Mouse (Mus musculus) forebrain, postnatal 0 days (tissue): ENCODE data around the gene Il11. TPM values are rescaled to one million over a fixed set of nuclear protein-coding genes. Genes with fewer than 3 reads are reported as not detected.
"Not testable (repeated sequence)": the region's sequence is repeated elsewhere in the genome, so short reads cannot be mapped to it uniquely, and the experiment has no call there.

Experiments
- ATAC-seq: fragments of 200-750 bp; cut with Nextera tagmentation; 2 replicates; pipeline ENCODE4 v1.8.0; 2017; ENCODE audit warnings: mild to moderate bottlenecking, moderate library complexity
- DNase-seq: peaks from one replicate; pipeline ENCODE4 v3.0.0-alpha.2; 2015
- H3K27ac ChIP-seq: fragments of 300-500 bp; sonication (generic); 2 replicates; pipeline ENCODE4 v1.5.1; 2014; ENCODE audit warnings: low read depth, mild to moderate bottlenecking, antibody characterized with exemption, low read length, moderate library complexity, mixed read lengths
- H3K27me3 ChIP-seq: fragments of 300-500 bp; sonication (generic); 2 replicates; pipeline ENCODE4 v1.6.1; 2014; ENCODE audit warnings: mild to moderate bottlenecking, low read length, mixed read lengths; ENCODE audit not compliant: insufficient read depth
- H3K36me3 ChIP-seq: fragments of 300-500 bp; sonication (generic); 2 replicates; pipeline ENCODE4 v1.6.1; 2014; ENCODE audit warnings: mild to moderate bottlenecking, moderate library complexity; ENCODE audit not compliant: insufficient read depth
- H3K4me1 ChIP-seq: fragments of 300-500 bp; sonication (generic); 2 replicates; pipeline ENCODE4 v1.6.1; 2014; ENCODE audit warnings: antibody characterized with exemption; ENCODE audit not compliant: insufficient read depth
- H3K4me2 ChIP-seq: fragments of 300-500 bp; sonication (generic); 2 replicates; pipeline ENCODE4 v1.6.1; 2014; ENCODE audit warnings: low read depth, mild to moderate bottlenecking, moderate library complexity
- H3K4me3 ChIP-seq: fragments of 300-500 bp; sonication (generic); 2 replicates; pipeline ENCODE4 v1.5.1; 2014; ENCODE audit warnings: low read depth, low read length, mixed read lengths
- H3K9ac ChIP-seq: fragments of 300-500 bp; sonication (generic); 2 replicates; pipeline ENCODE4 v1.6.1; 2014; ENCODE audit warnings: mild to moderate bottlenecking
- H3K9me3 ChIP-seq: fragments of 300-500 bp; sonication (generic); 2 replicates; pipeline ENCODE4 v1.6.1; 2016; ENCODE audit warnings: low read length
- CTCF ChIP-seq: sonication (generic); IDR thresholded peaks from 2 replicates; pipeline ENCODE4 v1.5.1; 2016; ENCODE audit warnings: antibody characterized with exemption, control low read depth, low read depth
- WGBS: fragments of 180-500 bp; shearing (Covaris S2); extraction: QIAGEN DNeasy Blood & Tissue Kit; methylation state at CpG from one replicate; pipeline ENCODE4 v1.1.7; 2014; 5-methylcytosine and 5-hydroxymethylcytosine counted together
- polyA plus RNA-seq: library from polyadenylated mRNA; unstranded; fragments of >200 nt; fragmentation: Nextera tagmentation; extraction: Ambion mirVana; gene quantifications from 2 replicates; pipeline ENCODE4 v1.2.1, GENCODE M21; 2015
- total RNA-seq: library from RNA; depleted of rRNA; stranded (reverse); fragments of >200 nt; gene quantifications from 2 replicates; pipeline ENCODE4 v1.2.3, GENCODE M21; 2014

The Il11 gene
- total and polyA plus RNA-seq, 2 experiments from 2014 or later: 2.1 to 2.6 TPM

- TF ChIP-seq CTCF: no peak
- peak overlapping the region; percentile 83 for H3K27ac ChIP-seq
- H3K9ac ChIP-seq: peak overlapping the region; percentile 81
- H3K4me3 ChIP-seq: peak overlapping the region; percentile 91
- H3K4me2 ChIP-seq: peak overlapping the region; percentile 79
- WGBS: 25% methylated on average over 8 of the region's 8 CpGs
- no peaks in the 10 kb centered on the region for H3K9me3 ChIP-seq
- DNase-seq (no peak), ATAC-seq (no peak)
- H3K4me1 ChIP-seq: 0 out of 2 replicates have a peak, but pooled peaks cover 2% of the 10 kb centered on the region
- no peaks in the 10 kb centered on the region for H3K27me3 ChIP-seq
- H3K36me3 ChIP-seq: peaks cover 8% of the 10 kb centered on the region; the same call in 1 of the 2 replicates
These were observed 30.6 kb upstream of the Il11 start for GRCm38 (mm10) chr7:4813105-4813791.

GRCm38 (mm10) chr7:4812303-4813104 is 29.8 kb upstream of the Il11 start, which contains the start of gene Ube2s:
Gene Ube2s (minus strand): TSS chr7:4812590.
- Histone ChIP-seq H3K27ac (peak within 1 kb of the TSS; percentile 98), H3K36me3 (peaks cover 12% of the 10 kb centered on the region), H3K4me2 (peak within 1 kb of the TSS; percentile 79), H3K27me3 (no peaks in the 10 kb centered on the region), H3K4me1 (0 out of 2 replicates have a peak, but pooled peaks cover 2% of the 10 kb centered on the region), H3K9me3 (no peaks in the 10 kb centered on the region), H3K4me3 (peak within 1 kb of the TSS; percentile 91), H3K9ac (peak within 1 kb of the TSS; percentile 81)
- peak; percentile 100 for DNase-seq
- peak; percentile 98 for ATAC-seq
- TF ChIP-seq CTCF: peak; percentile 43
- WGBS: 2% methylated on average over 62 of the region's 62 CpGs

- H3K9me3 ChIP-seq: no peaks in the 10 kb centered on the region
- no peak for TF ChIP-seq CTCF
- 0 out of 2 replicates have a peak, but pooled peaks cover 2% of the 10 kb centered on the region for H3K4me1 ChIP-seq
- DNase-seq (peak; percentile 63), ATAC-seq (no peak; the same call in 1 of the 2 replicates)
- H3K4me2 ChIP-seq: peak overlapping the region; percentile 79
- H3K4me3 ChIP-seq: peak overlapping the region; percentile 91
- H3K36me3 ChIP-seq: peaks cover 18% of the 10 kb centered on the region
- H3K9ac ChIP-seq: peak overlapping the region; percentile 81
- no peaks in the 10 kb centered on the region for H3K27me3 ChIP-seq
- peak overlapping the region; percentile 98 for H3K27ac ChIP-seq
- 3% methylated on average over 26 of the region's 36 CpGs for WGBS
These were observed 29.2 kb upstream of the Il11 start for GRCm38 (mm10) chr7:4811842-4812302.

- H3K27me3 ChIP-seq, ATAC-seq, H3K9me3 ChIP-seq, H3K27ac ChIP-seq, DNase-seq, H3K4me1 ChIP-seq: not testable (repeated sequence)
- Histone ChIP-seq H3K9ac (peak overlapping the region; percentile 81), H3K4me2 (peak overlapping the region; percentile 79), H3K36me3 (peaks cover 19% of the 10 kb centered on the region), H3K4me3 (peak overlapping the region; percentile 91)
- 36% methylated on average over 10 of the region's 10 CpGs for WGBS
These were observed 28.5 kb upstream of the Il11 start for GRCm38 (mm10) chr7:4811131-4811530.

GRCm38 (mm10) chr7:4806716-4807115 is 24.1 kb upstream of the Il11 start:
- ATAC-seq (peak; percentile 61; the same call in 1 of the 2 replicates), DNase-seq (peak; percentile 65)
- Histone ChIP-seq H3K27ac (no peak overlapping the region), H3K4me1 (no peaks in the 10 kb centered on the region), H3K4me3 (no peak overlapping the region), H3K9me3 (no peaks in the 10 kb centered on the region), H3K9ac (no peak overlapping the region), H3K4me2 (no peak overlapping the region), H3K36me3 (peaks cover 19% of the 10 kb centered on the region), H3K27me3 (no peaks in the 10 kb centered on the region)
- peak; percentile 77 for TF ChIP-seq CTCF
- WGBS: 91% methylated on average over 7 of the region's 7 CpGs

- Histone ChIP-seq H3K4me1 (no peaks in the 10 kb centered on the region), H3K36me3 (peaks cover 12% of the 10 kb centered on the region), H3K4me3 (no peak overlapping the region), H3K27ac (no peak overlapping the region), H3K9ac (no peak overlapping the region), H3K27me3 (no peaks in the 10 kb centered on the region), H3K4me2 (no peak overlapping the region), H3K9me3 (no peaks in the 10 kb centered on the region)
- no peak for ATAC-seq
- TF ChIP-seq CTCF: no peak
- no peak for DNase-seq
These were observed 19.6 kb upstream of the Il11 start for GRCm38 (mm10) chr7:4802247-4802646.
